Mouse (Mus musculus) liver, embryonic 15.5 days (tissue): ENCODE measurements around the gene Taok2. TPM values are rescaled to one million over a fixed set of nuclear protein-coding genes. Genes with fewer than 3 reads are reported as not detected.

Experiments used
- polyA plus RNA-seq: library from polyadenylated mRNA; unstranded; fragments of >200 nt; fragmentation: Nextera tagmentation; extraction: Ambion mirVana; gene quantifications from 2 replicates; pipeline ENCODE4 v1.2.1, GENCODE M21; 2015

The Taok2 gene
- polyA plus RNA-seq, 1 experiment from 2014 or later = 11.3 TPM

Other genes starting within 250 kb of the Taok2 start
- gene Sgf29, start 235.4 kb downstream of the Taok2 start, polyA plus RNA-seq = 29.1 and 31.0 TPM in 2 replicates
- 37.8 and 52.1 TPM in 2 replicates for gene Sult1a1, start 208.3 kb downstream of the Taok2 start, polyA plus RNA-seq
- 71.8 and 82.7 TPM in 2 replicates for gene Bola2, start 189.3 kb downstream of the Taok2 start, polyA plus RNA-seq
- 3.0 TPM in 2 replicates for gene Slx1b, start 188.9 kb downstream of the Taok2 start, polyA plus RNA-seq
- gene Coro1a, start 176.9 kb downstream of the Taok2 start, polyA plus RNA-seq = 109 and 118 TPM in 2 replicates
- gene Mapk3, start 125.1 kb downstream of the Taok2 start, polyA plus RNA-seq = 20.0 and 23.5 TPM in 2 replicates
- 0.74 and 0.84 TPM in 2 replicates for gene Gdpd3, start 118.4 kb downstream of the Taok2 start, polyA plus RNA-seq
- gene Ypel3, start 107.7 kb downstream of the Taok2 start, polyA plus RNA-seq = 103 and 119 TPM in 2 replicates
- 0.50 and 0.79 TPM in 2 replicates for gene Tbx6, start 103.2 kb downstream of the Taok2 start, polyA plus RNA-seq
- gene Ppp4c, start 92.2 kb downstream of the Taok2 start, polyA plus RNA-seq = 107 and 113 TPM in 2 replicates
- gene Fam57b, start 87.0 kb downstream of the Taok2 start, polyA plus RNA-seq = not detected in 2 replicates
- gene 4930451I11Rik, start 53.1 kb downstream of the Taok2 start, polyA plus RNA-seq = not detected in 2 replicates
- gene Doc2a, start 37.3 kb downstream of the Taok2 start, polyA plus RNA-seq = 0.09 TPM in 1 of 2 replicates, not detected in the other
- gene Hirip3, start 22.7 kb downstream of the Taok2 start, polyA plus RNA-seq = 8.6 and 13.6 TPM in 2 replicates
- 29.4 and 33.9 TPM in 2 replicates for gene Ino80e, start 22.3 kb downstream of the Taok2 start, polyA plus RNA-seq
- gene Tmem219, start 38.2 kb upstream of the Taok2 start, polyA plus RNA-seq = 17.0 and 19.3 TPM in 2 replicates
- 4.1 and 5.0 TPM in 2 replicates for gene Kctd13, start 44.2 kb upstream of the Taok2 start, polyA plus RNA-seq
- not detected in 2 replicates for gene Asphd1, start 64.9 kb upstream of the Taok2 start, polyA plus RNA-seq
- gene Sez6l2, start 65.9 kb upstream of the Taok2 start, polyA plus RNA-seq = 0.07 and 0.12 TPM in 2 replicates
- gene Cdipt, start 91.2 kb upstream of the Taok2 start, polyA plus RNA-seq = 44.8 and 51.7 TPM in 2 replicates
- 0.46 and 0.63 TPM in 2 replicates for gene Cdiptos, start 91.4 kb upstream of the Taok2 start, polyA plus RNA-seq
- 9.2 TPM in 2 replicates for gene Mvp, start 129.9 kb upstream of the Taok2 start, polyA plus RNA-seq
- gene Pagr1b, start 131.8 kb upstream of the Taok2 start, polyA plus RNA-seq = not detected in 2 replicates
- 32.8 and 39.1 TPM in 2 replicates for gene Pagr1a, start 132.6 kb upstream of the Taok2 start, polyA plus RNA-seq
- gene Gm42742, start 136.4 kb upstream of the Taok2 start, polyA plus RNA-seq = 3.6 and 4.0 TPM in 2 replicates
- gene Prrt2, start 136.5 kb upstream of the Taok2 start, polyA plus RNA-seq = 0.13 and 0.56 TPM in 2 replicates
- gene Maz, start 142.3 kb upstream of the Taok2 start, polyA plus RNA-seq = 38.1 and 45.7 TPM in 2 replicates
- 108 and 111 TPM in 2 replicates for gene Kif22, start 157.8 kb upstream of the Taok2 start, polyA plus RNA-seq
- 0.24 and 0.33 TPM in 2 replicates for gene Zg16, start 202.6 kb upstream of the Taok2 start, polyA plus RNA-seq
- 8.2 and 9.5 TPM in 2 replicates for gene AI467606, start 206.7 kb upstream of the Taok2 start, polyA plus RNA-seq
- gene Qprt, start 237.5 kb upstream of the Taok2 start, polyA plus RNA-seq = 65.5 and 76.7 TPM in 2 replicates